Mouse (Mus musculus) embryonic facial prominence, embryonic 13.5 days (tissue): ENCODE results near the gene F12. TPM values are rescaled to one million over a fixed set of nuclear protein-coding genes. Genes with fewer than 3 reads are reported as not detected.

Experiments
- ATAC-seq: fragments of 200-750 bp; cut with Nextera tagmentation; 2 replicates; pipeline ENCODE4 v1.8.0; 2017; ENCODE audit warnings: low read depth; ENCODE audit not compliant: insufficient number of reproducible peaks, insufficient read depth, low FRiP score, low TSS enrichment
- H3K27ac ChIP-seq: fragments of 300-500 bp; sonication (generic); 2 replicates; pipeline ENCODE4 v1.5.1; 2015; ENCODE audit warnings: moderate library complexity, mild to moderate bottlenecking, inconsistent platforms
- H3K27me3 ChIP-seq: fragments of 300-500 bp; sonication (generic); 2 replicates; pipeline ENCODE4 v1.6.1; 2015; ENCODE audit warnings: mild to moderate bottlenecking, inconsistent platforms
- H3K36me3 ChIP-seq: fragments of 300-500 bp; sonication (generic); 2 replicates; pipeline ENCODE4 v1.6.1; 2015; ENCODE audit warnings: mild to moderate bottlenecking, inconsistent platforms
- H3K4me1 ChIP-seq: fragments of 300-500 bp; sonication (generic); 2 replicates; pipeline ENCODE4 v1.6.1; 2015; ENCODE audit warnings: inconsistent platforms
- H3K4me2 ChIP-seq: fragments of 300-500 bp; sonication (generic); 2 replicates; pipeline ENCODE4 v1.6.1; 2015; ENCODE audit warnings: moderate library complexity, mild to moderate bottlenecking, inconsistent platforms
- H3K4me3 ChIP-seq: fragments of 300-500 bp; sonication (generic); 2 replicates; pipeline ENCODE4 v1.5.1; 2015; ENCODE audit warnings: mild to moderate bottlenecking, inconsistent platforms
- H3K9ac ChIP-seq: fragments of 300-500 bp; sonication (generic); 2 replicates; pipeline ENCODE4 v1.6.1; 2015; ENCODE audit warnings: mild to moderate bottlenecking, inconsistent platforms
- H3K9me3 ChIP-seq: fragments of 300-500 bp; sonication (generic); 2 replicates; pipeline ENCODE4 v1.6.1; 2016; ENCODE audit warnings: inconsistent platforms
- WGBS: fragments of 180-500 bp; shearing (Covaris S2); methylation state at CpG from one replicate; pipeline ENCODE4 v1.1.7; 2015; ENCODE audit warnings: mixed read lengths; 5-methylcytosine and 5-hydroxymethylcytosine counted together
- polyA plus RNA-seq: library from polyadenylated mRNA; unstranded; fragments of >200 nt; fragmentation: Nextera tagmentation; extraction: Ambion mirVana; gene quantifications from 2 replicates; pipeline ENCODE4 v1.2.1, GENCODE M21; 2015

The F12 gene
- polyA plus RNA-seq, 1 experiment from 2014 or later, result 0.24 TPM

DNA sequence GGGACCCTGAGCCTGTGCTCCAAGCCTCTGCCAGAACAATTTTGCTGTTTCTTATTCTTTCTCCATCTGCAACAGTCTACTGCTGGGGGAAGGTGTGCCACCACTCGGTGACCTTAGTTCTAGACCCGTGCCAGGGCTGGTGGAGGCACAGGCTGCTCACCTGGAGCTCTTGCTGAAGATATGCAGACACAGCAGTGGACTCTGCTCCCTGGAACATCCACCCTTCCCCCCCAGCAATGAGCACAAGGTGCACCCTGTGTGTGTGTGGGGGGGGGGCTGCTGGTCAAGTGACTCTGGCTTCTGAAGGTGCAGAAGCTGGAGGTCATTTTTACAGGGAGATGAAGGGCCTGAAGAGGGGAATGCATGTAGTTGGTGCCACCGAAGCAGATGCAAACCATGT, 35.9 kb downstream of the F12 start:
- no peak for ATAC-seq
- H3K9ac ChIP-seq, result no peak overlapping the region
- WGBS, result 76% methylated on average over 3 of the region's 3 CpGs
- H3K27me3 ChIP-seq, result no peaks in the 10 kb centered on the region
- H3K4me3 ChIP-seq, result no peak overlapping the region
- H3K36me3 ChIP-seq, result no peaks in the 10 kb centered on the region
- H3K4me1 ChIP-seq, result no peaks in the 10 kb centered on the region
- H3K9me3 ChIP-seq, result no peaks in the 10 kb centered on the region; the same call in 1 of the 2 replicates
- no peak overlapping the region for H3K27ac ChIP-seq
- H3K4me2 ChIP-seq, result no peak overlapping the region

DNA sequence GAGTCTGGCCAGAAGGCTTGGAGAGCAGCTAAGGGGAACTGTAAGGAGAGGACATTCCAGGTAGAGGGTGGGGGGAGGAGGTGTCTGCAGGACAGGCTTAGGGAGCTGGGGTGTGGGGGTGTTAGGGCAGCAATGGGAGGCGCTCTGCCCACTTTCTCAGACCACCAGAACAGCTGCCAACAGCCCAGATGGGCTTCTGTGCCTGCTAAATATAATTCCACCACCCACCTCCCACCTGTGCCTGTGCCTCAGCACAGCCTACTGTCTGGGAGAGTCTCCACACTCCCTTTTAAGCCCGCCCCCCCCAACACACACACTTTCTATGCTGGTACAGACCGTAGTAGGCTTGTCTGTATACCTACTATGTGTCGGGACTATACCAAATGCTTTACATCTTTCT, 44.8 kb downstream of the F12 start:
- Histone ChIP-seq H3K4me2 (no peak overlapping the region), H3K9ac (no peak overlapping the region), H3K9me3 (no peaks in the 10 kb centered on the region), H3K36me3 (no peaks in the 10 kb centered on the region), H3K27me3 (peaks cover 48% of the 10 kb centered on the region), H3K4me1 (peaks cover 10% of the 10 kb centered on the region), H3K27ac (no peak overlapping the region), H3K4me3 (no peak overlapping the region)
- no peak for ATAC-seq
- 87% methylated on average over 4 of the region's 4 CpGs for WGBS

DNA sequence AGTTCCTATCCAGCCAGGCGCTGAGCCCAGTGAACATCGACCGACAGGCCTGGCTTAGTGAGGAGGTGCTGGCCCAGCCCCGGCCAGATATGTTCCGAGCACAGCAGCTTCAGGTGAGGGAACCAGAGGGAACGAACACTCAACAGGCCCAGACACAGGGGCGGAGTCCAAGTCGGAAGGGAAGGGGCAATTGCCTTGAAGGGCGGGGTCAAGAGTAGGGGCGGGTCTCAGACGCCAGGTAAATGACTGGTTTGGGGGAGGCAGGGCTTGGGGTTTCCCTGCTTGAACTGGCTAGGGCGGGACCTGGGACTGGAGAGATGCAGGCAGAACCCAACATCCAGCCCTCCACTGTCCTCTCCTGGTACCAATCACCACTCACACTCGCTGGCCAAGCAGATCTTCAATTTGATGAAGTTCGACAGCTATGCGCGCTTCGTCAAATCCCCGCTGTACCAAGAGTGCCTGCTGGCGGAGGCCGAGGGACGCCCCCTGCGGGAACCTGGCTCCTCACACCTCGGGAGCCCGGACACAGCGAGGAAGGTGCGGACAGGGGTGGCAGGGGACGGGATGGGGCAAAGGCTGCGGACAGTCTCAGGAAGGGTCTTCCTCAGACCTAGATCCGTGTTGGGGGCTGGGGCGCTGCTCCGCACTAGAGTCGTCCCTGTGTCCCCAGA, 47.5 kb downstream of the F12 start:
- peaks cover 60% of the 10 kb centered on the region for H3K27me3 ChIP-seq
- no peak for ATAC-seq
- H3K4me3 ChIP-seq, result peak overlapping the region; percentile 23

DNA sequence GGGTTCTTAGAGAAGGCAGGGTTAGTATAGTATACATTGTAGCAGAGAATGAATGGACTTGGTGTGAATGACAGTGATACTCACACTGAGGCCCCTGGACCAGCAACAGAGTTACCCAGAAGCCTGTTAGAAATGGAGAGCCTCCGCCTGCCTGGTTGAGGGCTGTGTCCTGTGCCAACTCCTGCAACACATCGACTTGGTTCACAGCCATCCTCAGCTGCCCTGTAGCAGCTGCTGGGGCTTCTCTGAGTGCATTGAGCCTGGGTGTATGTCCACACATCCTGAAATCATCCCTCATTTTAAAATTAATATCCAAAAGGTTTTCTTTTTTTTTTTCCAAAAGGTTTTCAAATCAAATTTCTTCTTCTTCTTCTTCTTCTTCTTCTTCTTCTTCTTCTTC, 50.7 kb downstream of the F12 start:
- 70% methylated on average over 2 of the region's 2 CpGs for WGBS
- Histone ChIP-seq H3K4me3 (no peak overlapping the region), H3K9me3 (no peaks in the 10 kb centered on the region), H3K36me3 (no peaks in the 10 kb centered on the region), H3K9ac (no peak overlapping the region), H3K4me1 (peaks cover 10% of the 10 kb centered on the region), H3K4me2 (no peak overlapping the region), H3K27me3 (peaks cover 59% of the 10 kb centered on the region), H3K27ac (no peak overlapping the region)
- no peak for ATAC-seq

More for the DNA sequence above, 47.5 kb downstream of the F12 start:
- H3K4me1 ChIP-seq, result peaks cover 10% of the 10 kb centered on the region
- peak overlapping the region; percentile 51 for H3K4me2 ChIP-seq
- H3K9me3 ChIP-seq, result no peaks in the 10 kb centered on the region
- peak overlapping the region; percentile 47; the same call in 1 of the 2 replicates for H3K9ac ChIP-seq
- H3K36me3 ChIP-seq, result no peaks in the 10 kb centered on the region
- no peak overlapping the region for H3K27ac ChIP-seq
- WGBS, result 6% methylated on average over 32 of the region's 32 CpGs

DNA sequence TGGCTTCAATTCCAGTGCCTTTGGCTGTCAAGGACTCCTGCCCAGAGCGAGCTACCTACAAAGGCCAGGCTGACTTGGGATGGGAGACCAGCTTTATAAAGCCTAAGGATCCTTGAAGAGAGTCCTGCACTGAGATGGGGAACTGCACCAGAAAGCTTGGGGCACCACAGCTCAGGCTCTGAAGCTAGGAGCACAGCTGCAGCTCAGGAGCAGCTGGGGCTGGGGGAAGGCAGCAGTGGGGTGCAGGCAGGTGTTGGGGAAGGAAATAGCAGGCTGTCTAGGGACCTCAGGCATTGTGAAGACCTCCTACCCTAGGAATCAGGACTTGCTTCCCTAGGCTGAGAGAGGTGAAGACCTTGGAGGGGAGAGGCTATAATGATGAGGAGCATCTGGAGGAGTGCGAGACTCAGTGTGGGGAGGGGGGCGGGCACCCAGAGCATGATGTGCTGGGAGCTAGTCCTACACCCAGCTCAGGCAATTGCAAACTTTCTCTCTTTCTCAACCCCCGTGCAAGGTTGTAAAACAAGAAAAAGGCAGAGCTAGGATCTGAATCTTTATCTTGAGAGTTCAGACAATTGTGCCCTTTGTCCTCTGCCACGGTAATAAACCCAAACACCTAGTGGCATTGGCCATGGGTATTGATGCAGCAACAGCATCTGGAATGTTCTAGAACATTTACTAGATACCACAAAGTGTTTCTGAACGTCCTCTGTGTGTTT, 52.2 kb downstream of the F12 start:
- no peak for ATAC-seq
- Histone ChIP-seq H3K36me3 (no peaks in the 10 kb centered on the region), H3K4me3 (no peak overlapping the region), H3K9me3 (no peaks in the 10 kb centered on the region), H3K4me2 (no peak overlapping the region), H3K9ac (no peak overlapping the region), H3K27me3 (peaks cover 45% of the 10 kb centered on the region), H3K4me1 (peaks cover 12% of the 10 kb centered on the region), H3K27ac (no peak overlapping the region)
- 59% methylated on average over 6 of the region's 6 CpGs for WGBS

DNA sequence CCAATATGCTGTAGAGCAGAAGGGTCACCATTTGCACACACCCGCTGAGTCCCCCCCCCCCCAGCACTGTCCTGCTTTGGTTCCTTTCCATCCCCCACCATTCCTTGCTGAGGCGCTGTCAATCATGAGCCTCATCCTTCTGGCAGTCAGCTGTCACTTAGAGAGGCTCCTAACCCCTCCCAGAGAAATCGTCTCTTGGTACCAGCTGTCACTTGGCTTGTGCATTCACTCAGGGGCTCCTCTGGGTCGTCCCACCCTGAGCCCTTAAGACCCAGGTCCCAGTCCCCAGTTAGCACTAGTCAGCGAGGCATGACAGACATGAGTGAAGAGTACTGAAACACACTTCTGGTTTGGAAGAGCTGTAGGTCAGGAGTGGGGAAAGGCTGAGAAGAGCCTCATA, 54.9 kb downstream of the F12 start:
- H3K4me1 ChIP-seq, result peaks cover 4% of the 10 kb centered on the region; the same call in 1 of the 2 replicates
- no peak overlapping the region for H3K4me2 ChIP-seq
- ATAC-seq, result no peak
- H3K9ac ChIP-seq, result no peak overlapping the region
- no peak overlapping the region for H3K27ac ChIP-seq
- peaks cover 23% of the 10 kb centered on the region for H3K27me3 ChIP-seq
- 42% methylated on average over 5 of the region's 5 CpGs for WGBS
- no peaks in the 10 kb centered on the region for H3K9me3 ChIP-seq
- H3K36me3 ChIP-seq, result no peaks in the 10 kb centered on the region
- H3K4me3 ChIP-seq, result no peak overlapping the region

DNA sequence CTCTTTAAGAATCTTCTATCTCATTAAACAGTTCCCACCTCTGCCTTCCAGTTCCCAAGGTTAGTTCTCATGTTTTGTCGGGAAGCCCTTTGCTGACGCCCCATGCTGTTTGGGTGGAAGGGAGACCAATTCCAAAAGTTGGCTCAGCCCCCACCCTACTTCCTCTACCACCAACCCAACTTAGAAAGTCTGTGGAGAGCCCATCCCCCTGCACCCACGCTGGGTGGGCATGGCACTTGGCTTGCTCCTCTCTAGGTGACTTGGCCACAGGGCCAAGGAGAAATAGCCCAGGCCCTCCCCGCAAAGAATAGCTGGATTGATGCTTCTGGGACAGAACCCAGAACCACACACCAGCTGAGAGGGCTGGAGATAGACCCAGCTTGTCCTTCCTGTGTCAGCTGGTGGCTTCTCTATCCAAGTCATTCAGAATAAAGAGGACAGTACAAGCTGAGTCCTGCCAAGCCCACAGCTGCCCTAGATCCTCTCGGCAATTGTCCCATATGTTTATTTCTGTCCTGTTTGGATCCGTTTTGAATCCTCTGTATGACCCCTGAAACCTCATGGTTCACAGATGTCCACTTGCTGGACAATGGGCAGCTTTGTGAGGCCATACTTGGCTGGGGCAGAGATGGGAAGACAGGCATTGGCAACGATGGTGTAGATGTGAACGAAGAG, 55.4 kb downstream of the F12 start:
- ATAC-seq, result no peak
- no peak overlapping the region for H3K4me3 ChIP-seq
- H3K36me3 ChIP-seq, result no peaks in the 10 kb centered on the region
- 53% methylated on average over 8 of the region's 8 CpGs for WGBS
- H3K4me1 ChIP-seq, result peaks cover 4% of the 10 kb centered on the region; the same call in 1 of the 2 replicates
- H3K4me2 ChIP-seq, result no peak overlapping the region
- H3K27ac ChIP-seq, result no peak overlapping the region
- H3K9ac ChIP-seq, result no peak overlapping the region
- H3K9me3 ChIP-seq, result no peaks in the 10 kb centered on the region
- peaks cover 23% of the 10 kb centered on the region for H3K27me3 ChIP-seq

DNA sequence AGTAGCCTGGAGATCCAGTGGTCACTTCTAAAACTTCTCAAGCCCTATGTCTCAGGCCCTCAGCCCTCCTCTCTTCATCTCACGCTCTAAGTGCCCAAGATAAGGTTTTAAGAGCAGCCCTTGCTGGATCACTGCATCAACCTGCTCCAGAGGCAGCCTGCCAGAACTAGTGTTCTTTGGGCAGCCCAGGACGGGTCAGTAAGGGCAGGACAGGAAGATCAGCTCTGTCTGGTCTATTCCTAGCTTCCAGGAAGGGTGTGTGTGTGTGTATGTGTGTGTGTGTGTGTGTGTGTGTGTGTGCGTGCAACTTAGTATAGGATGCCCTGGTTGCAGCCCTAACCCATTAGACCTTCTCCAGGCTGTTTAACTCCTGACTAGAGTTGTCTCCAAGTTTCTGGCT, 56.4 kb downstream of the F12 start:
- H3K4me2 ChIP-seq, result peak overlapping the region; percentile 43
- no peak overlapping the region for H3K4me3 ChIP-seq
- no peak for ATAC-seq
- H3K9ac ChIP-seq, result no peak overlapping the region; the same call in 1 of the 2 replicates
- H3K27me3 ChIP-seq, result peaks cover 20% of the 10 kb centered on the region
- no peaks in the 10 kb centered on the region for H3K36me3 ChIP-seq
- 73% methylated on average over 3 of the region's 3 CpGs for WGBS
- H3K9me3 ChIP-seq, result no peaks in the 10 kb centered on the region
- peaks cover 4% of the 10 kb centered on the region; the same call in 1 of the 2 replicates for H3K4me1 ChIP-seq
- H3K27ac ChIP-seq, result no peak overlapping the region

DNA sequence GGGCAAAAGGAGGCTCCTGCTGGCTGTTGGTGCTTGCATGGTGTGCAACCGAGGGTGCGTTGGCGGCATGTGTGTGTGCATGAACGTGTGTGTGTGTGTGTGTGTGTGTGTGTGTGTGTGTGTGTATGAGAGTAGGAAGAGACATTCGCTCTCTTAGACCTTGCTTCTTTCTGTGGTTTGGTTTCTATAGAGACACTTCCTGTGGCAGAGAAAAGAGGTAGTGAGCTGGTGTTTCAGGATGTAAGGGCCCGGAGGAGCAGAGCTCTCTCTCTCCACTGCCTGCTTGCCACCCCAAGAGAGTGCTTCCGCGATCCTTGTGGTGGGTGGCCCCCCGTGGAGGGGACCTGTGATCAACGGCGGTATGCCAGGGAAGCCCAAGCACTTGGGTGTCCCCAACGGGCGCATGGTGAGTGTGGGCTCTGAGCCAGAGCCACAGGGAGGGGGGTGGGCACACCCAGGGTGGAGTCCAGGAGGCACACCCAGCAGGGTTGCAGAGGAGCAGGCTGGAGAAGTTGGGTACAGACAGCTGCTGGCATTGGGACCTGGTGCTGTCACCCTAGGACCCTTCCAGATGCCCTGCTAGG, 57.0 kb downstream of the F12 start, which contains the start of gene Rgs14:
Rgs14 (plus strand) TSS at position 202 of the 584 bp plus-strand sequence.
- Histone ChIP-seq H3K27ac (0 out of 2 replicates have a peak within 1 kb of the TSS, but pooled peaks have one; percentile 28), H3K9ac (peak within 1 kb of the TSS; percentile 52; the same call in 1 of the 2 replicates), H3K4me2 (peak within 1 kb of the TSS; percentile 43), H3K27me3 (peaks cover 16% of the 10 kb centered on the region), H3K4me1 (peaks cover 4% of the 10 kb centered on the region; the same call in 1 of the 2 replicates), H3K4me3 (peak within 1 kb of the TSS; percentile 22; the same call in 1 of the 2 replicates), H3K9me3 (no peaks in the 10 kb centered on the region), H3K36me3 (no peaks in the 10 kb centered on the region)
- 51% methylated on average over 13 of the region's 13 CpGs for WGBS
- no peak for ATAC-seq

DNA sequence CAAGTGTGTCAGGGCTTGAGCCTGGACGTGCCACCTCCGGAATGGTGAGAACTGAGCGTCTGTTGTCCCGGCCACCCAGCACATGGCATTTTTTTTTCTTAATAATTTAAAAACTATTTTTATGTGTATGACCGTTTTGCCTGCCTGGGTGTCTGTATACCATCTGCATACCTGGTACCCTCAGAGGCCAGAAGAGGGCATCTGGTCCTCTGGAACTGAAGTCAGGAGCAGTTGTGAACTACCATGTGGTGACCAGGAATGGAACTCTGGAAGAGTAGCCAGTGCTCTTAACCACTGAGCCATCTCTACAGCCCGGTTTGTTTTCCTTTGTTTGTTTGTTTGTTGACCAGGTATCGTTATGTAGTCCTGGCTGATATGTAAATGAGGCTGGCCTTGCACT, 58.2 kb downstream of the F12 start:
- no peak overlapping the region for H3K9ac ChIP-seq
- no peak overlapping the region for H3K4me2 ChIP-seq
- peaks cover 11% of the 10 kb centered on the region for H3K27me3 ChIP-seq
- H3K36me3 ChIP-seq, result no peaks in the 10 kb centered on the region
- no peak for ATAC-seq
- 77% methylated on average over 7 of the region's 7 CpGs for WGBS
- no peaks in the 10 kb centered on the region for H3K9me3 ChIP-seq
- H3K27ac ChIP-seq, result no peak overlapping the region
- no peak overlapping the region for H3K4me3 ChIP-seq
- peaks cover 4% of the 10 kb centered on the region; the same call in 1 of the 2 replicates for H3K4me1 ChIP-seq
